Mouse (Mus musculus) cerebellum, adult 8-10 months (tissue): Measurements from ENCODE around the gene Ankib1.
A peak's percentile ranks its signal among the peaks of the same experiment; 100 is the strongest.
"Not testable (repeated sequence)": the region's sequence is repeated elsewhere in the genome, so short reads cannot be mapped to it uniquely, and the experiment has no call there.

Experiments
- DNase-seq: peaks from one replicate; pipeline ENCODE4 v3.0.0; 2022

The Ankib1 gene

GRCm38 (mm10) chr5:3723415-3723814 is 79.3 kb downstream of the Ankib1 start:
- DNase-seq = no peak

GRCm38 (mm10) chr5:3722873-3723272 is 79.9 kb downstream of the Ankib1 start:
- no peak for DNase-seq

DNA sequence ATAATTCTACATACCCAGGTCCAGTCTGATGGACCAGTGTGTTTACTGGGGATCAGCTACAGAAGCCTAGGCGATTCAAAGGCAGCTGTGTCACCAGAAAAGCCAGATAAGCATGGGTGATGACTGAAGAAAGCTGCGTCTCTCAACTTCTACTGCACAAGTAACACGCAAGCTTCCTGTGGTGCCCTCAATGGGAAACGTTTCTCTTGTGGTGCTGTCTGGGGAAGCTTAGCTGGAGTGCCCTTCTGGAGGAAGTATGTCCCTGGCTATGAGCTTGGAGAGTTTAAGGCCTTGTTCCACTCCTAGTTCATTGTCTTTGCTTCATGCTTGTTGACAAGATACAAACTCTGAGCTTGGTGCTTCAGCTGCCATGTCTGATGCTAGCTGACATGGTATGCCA is 83.4 kb downstream of the Ankib1 start:
- DNase-seq = no peak

- no peak for DNase-seq
These were observed 86.9 kb downstream of the Ankib1 start for GRCm38 (mm10) chr5:3715800-3716199.

DNA sequence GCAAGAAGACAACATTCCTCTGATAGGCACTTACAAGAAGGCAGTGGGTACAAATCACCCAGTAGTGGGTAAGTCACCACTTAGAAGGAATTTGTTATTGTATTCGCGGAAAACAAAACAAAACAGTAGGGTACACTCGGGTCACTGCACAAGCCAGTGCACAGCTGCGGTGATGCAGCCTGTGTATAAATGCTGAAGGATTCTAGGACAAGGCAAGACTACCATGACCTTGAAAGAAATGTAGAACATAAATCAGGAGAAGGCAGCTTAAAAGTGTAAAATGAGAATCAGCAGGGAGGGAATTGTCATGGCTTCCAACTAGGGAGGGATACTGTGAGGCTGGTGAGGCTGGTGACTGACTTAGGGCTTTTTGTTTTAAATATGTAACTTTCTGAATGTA is 100.5 kb downstream of the Ankib1 start:
- DNase-seq = no peak

GRCm38 (mm10) chr5:3700025-3700424 is 102.7 kb downstream of the Ankib1 start:
- DNase-seq = no peak

GRCm38 (mm10) chr5:3696031-3696430 is 106.7 kb downstream of the Ankib1 start:
- DNase-seq = no peak

- no peak for DNase-seq
These were observed 107.5 kb downstream of the Ankib1 start for GRCm38 (mm10) chr5:3695191-3695590.

DNA sequence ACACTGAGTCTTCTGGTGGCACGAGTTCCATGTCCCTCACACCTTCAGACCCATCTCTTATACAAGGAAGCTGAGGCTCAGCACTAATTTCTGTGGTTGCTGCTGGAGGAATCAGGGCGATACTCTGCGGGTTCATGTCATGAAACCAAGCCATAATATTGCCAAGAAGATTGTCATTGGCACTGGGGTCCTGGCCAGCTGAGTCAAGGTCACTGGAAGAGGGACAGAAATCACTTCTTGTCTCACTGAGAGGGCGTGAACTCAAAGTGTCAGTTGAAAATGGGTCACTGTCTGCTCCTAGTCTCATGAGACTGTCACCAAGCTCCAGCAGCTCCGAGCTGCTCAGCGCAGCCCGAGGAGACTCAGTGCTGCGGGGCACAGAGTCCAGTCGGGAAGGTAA is 109.8 kb downstream of the Ankib1 start:
- DNase-seq = no peak

DNA sequence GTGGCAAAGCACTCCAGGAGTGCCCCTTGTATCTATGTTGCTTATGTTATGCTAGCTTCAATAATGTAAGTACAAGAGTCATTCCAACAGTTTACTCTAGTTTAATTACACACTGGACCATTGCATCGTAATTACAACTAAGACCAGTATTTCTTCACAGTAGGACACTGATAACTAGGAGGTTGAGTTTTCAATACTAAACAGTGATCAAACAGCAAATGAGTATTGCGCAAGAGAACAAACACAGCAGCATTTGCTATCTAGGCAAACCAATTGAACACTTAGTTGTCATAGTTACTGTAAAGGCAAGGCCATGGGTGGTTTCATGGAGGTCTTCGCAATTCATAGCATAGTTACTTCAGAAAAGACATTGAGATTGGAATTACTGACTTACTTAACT is 111.4 kb downstream of the Ankib1 start:
- DNase-seq = no peak

DNA sequence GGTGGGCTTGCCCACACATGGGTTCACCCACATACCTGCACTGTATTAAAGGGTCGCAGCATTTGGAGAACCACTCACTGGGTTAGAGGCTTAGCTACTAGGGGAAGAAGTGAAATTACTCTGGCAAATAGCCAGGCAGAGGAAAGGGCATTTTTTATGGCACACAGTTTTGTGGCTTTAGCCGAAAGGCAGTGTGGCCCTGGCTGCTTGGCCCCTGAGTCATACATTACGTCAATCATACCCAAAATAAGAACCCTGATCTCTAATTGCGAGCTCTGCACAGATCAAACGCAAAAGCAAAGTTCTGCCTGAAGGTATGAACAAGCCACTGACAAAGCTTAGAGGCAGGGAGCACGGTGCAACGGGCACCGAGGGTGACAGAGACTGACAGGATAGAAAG is 114.4 kb downstream of the Ankib1 start:
- no peak for DNase-seq

GRCm38 (mm10) chr5:3669938-3670554 is 132.7 kb downstream of the Ankib1 start:
- DNase-seq = no peak

- no peak for DNase-seq
These were observed 136.1 kb downstream of the Ankib1 start for GRCm38 (mm10) chr5:3666585-3666984.

- DNase-seq = no peak
These were observed 137.5 kb downstream of the Ankib1 start for GRCm38 (mm10) chr5:3665225-3665624.

DNA sequence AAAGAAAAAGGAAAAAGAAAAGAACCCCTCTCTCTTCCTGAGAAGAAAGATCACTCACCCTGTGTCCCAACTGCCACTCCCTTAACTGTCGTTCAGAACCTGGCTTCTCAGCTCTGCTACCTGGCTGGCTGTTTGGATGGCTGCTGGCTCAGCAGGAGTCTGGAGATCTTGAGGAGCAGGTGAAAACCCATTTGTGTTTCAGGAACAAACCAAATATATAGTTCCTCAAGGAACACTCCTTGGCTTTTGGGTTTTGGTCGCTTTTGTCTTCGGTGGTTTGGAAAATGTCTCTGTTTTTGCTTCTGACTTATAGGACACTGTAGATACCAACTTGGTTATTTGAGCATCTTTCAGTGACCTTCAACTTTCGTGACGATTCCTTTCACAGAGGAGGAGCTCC is 145.6 kb downstream of the Ankib1 start, which contains the start of gene Gatad1:
Gene Gatad1, minus strand, starts transcription at position 101 of the 400 bp plus-strand sequence.
- DNase-seq = no peak

DNA sequence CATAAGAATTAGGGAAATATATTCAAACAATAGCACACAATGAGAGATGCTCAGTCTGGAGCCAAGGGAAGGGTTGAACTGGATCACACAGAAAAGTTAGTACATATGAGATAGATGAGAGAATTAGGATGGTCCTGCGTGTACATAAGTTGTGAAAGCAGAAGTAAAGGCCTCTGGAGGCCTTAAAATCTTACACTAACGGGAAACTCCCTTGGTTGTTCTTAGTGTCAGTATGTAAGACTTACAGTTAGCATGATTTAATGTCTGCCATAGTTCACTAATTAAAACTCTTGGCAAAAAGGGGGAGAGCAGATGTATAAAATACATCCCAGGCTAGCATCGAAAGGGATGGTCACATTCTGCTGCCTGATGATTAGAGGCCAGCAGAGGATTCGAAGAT is 148.9 kb downstream of the Ankib1 start:
- DNase-seq = no peak

- not testable (repeated sequence) for DNase-seq
These were observed 149.7 kb downstream of the Ankib1 start for GRCm38 (mm10) chr5:3652903-3653575.

GRCm38 (mm10) chr5:3651621-3652020 is 151.1 kb downstream of the Ankib1 start:
- no peak for DNase-seq

DNA sequence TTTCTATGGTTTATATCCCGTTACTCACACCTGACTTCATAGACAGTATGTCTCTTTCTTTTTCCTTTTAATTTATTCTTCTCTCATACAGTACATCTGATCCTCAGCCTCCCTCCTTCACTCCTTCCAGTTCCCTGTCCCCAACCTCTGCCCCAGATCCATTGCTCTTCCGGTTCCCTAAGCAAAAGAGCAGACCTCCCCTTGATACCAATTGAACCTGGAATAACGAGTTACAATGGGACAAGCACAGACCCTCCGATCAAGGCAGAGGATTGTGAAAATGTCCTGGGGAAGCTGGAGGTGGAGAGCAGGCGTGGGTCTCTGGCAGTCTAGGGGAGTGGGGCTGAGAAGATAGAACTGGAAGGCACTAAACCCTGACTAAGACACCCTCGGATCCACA is 151.8 kb downstream of the Ankib1 start, which contains the start of gene Tmbim7:
Gene Tmbim7, plus strand, starts transcription at position 301 of the 400 bp plus-strand sequence.
- DNase-seq = no peak

DNA sequence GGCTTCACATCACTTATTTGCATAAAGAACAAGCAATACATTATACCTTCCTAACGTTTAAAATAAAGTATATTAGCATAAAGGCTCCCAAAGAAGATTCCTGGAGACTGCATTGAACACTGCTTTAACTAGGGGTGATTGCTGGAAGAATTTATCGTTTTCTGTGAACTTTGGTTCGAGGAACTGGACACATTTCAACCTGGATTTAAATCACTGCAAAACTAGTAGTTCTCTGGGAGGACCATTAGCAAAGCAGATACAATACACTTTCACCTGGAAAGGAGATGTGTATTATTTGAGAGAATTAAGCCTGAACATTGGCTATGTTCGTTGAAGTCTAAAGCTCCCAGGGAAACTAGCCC is 153.9 kb downstream of the Ankib1 start:
- DNase-seq = no peak

DNA sequence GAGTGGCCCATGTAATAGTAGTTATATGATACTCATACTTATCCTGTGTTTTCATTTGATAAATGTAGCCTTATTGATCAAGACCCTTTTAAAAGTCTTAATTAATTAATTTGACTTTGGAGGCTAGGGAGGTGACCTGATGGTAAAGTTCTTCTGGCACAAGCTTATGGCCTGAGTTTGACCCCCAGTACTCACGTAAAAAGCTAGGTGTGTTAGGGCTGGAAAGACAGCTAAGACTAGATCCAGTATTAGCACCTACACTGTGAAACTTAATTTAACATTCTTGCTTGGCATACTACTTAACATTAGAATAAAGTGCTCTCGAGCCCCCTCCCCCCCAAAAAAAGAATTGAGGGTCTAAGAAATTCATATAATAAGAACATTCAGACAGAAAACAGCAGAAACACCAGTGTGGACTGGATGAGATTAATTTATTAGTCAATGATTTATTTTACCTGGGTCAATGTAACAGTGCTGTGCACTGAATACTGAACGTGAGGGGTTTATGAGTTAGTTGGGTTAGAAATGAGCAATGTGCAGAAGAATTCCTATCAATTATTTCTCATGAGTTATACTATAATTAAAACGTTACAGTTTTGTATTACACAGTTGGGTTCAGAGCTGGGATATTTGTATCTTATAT is 154.4 kb downstream of the Ankib1 start:
- no peak for DNase-seq

GRCm38 (mm10) chr5:3647708-3648121 is 155.0 kb downstream of the Ankib1 start:
- DNase-seq = peak; percentile 81

- peak; percentile 49 for DNase-seq
These were observed 155.6 kb downstream of the Ankib1 start for GRCm38 (mm10) chr5:3646991-3647707.

DNA sequence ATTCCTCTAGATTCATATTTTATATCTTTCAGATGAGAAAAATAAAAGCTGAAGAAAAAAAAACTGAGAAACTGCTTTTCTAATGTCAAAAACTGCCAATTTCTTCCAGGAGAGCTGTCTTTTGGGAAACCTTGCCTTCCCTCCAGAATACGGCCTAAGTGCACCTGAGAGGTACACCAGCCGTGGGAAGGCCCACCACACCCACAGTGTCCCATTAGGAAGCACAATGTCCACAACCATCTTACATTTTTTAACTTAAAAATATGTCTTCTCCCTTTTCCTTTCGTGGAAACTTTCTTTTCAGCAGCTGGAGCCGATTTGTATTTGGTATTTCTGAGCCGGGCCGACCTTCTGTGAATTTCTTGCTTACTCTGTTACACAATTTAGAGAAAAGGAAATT is 156.2 kb downstream of the Ankib1 start:
- no peak for DNase-seq
